Mouse (Mus musculus) common myeloid progenitor, adult 5-6 weeks (primary cell): Measurements from ENCODE around the gene Gm11565. TPM values are rescaled to one million over a fixed set of nuclear protein-coding genes. Genes with fewer than 3 reads are reported as not detected.
"Not testable (repeated sequence)": the region's sequence is repeated elsewhere in the genome, so short reads cannot be mapped to it uniquely, and the experiment has no call there.

ENCODE experiments used
- ATAC-seq: replicated peaks from 2 replicates; pipeline ENCODE4 v1.8.0; 2016; ENCODE audit warnings: low read depth, mild to moderate bottlenecking, moderate TSS enrichment, inconsistent platforms; ENCODE audit not compliant: poor library complexity, severe bottlenecking
- total RNA-seq: library from RNA; stranded (forward); fragments of 200-1000, 187-1606 nt; gene quantifications from 2 replicates; pipeline ENCODE4 v1.2.3, GENCODE M21; 2017

The Gm11565 gene
- total RNA-seq, result not detected in 2 replicates

GRCm38 (mm10) chr11:99914451-99914850, at the start of gene Gm11565:
TSS of gene Gm11565 (plus strand) at chr11:99914751.
- no peak for ATAC-seq

GRCm38 (mm10) chr11:99873089-99873488, 41.5 kb upstream of the Gm11565 start, which contains the start of gene Krtap9-1:
TSS of gene Krtap9-1 (plus strand) at chr11:99873389.
- ATAC-seq, result not testable (repeated sequence)

GRCm38 (mm10) chr11:99878887-99879286, 35.7 kb upstream of the Gm11565 start, which contains the start of gene Gm11567:
TSS of gene Gm11567 (plus strand) at chr11:99879187.
- ATAC-seq, result not testable (repeated sequence)

- ATAC-seq, result no peak
Observed at GRCm38 (mm10) chr11:99907620-99908019, 6.9 kb upstream of the Gm11565 start, which contains the start of gene Krtap31-1. TSS of gene Krtap31-1 (plus strand) at chr11:99907920.

GRCm38 (mm10) chr11:99935991-99936390, 21.4 kb downstream of the Gm11565 start, which contains the start of gene Krtap31-2:
TSS of gene Krtap31-2 (plus strand) at chr11:99936291.
- ATAC-seq, result no peak

GRCm38 (mm10) chr11:99937751-99938264, 23.3 kb downstream of the Gm11565 start:
- no peak for ATAC-seq

GRCm38 (mm10) chr11:99948175-99948574, 33.6 kb downstream of the Gm11565 start, which contains the start of gene Krtap9-5:
TSS of gene Krtap9-5 (plus strand) at chr11:99948475.
- ATAC-seq, result no peak

GRCm38 (mm10) chr11:99964213-99964612, 49.7 kb downstream of the Gm11565 start:
- no peak for ATAC-seq

Other genes with a start within 250 kb of the Gm11565 start
- not detected in 2 replicates for gene Krtap4-6, start 248.8 kb upstream of the Gm11565 start, total RNA-seq
- not detected in 2 replicates for gene Gm14190, start 224.0 kb upstream of the Gm11565 start, total RNA-seq
- gene Gm14180, start 180.5 kb upstream of the Gm11565 start, total RNA-seq, result not detected in 2 replicates
- not detected in 2 replicates for gene Gm11595, start 141.8 kb upstream of the Gm11565 start, total RNA-seq
- gene Krtap4-8, start 134.0 kb upstream of the Gm11565 start, total RNA-seq, result not detected in 2 replicates
- not detected in 2 replicates for gene Krtap4-9, start 129.6 kb upstream of the Gm11565 start, total RNA-seq
- not detected in 2 replicates for gene Gm11596, start 121.3 kb upstream of the Gm11565 start, total RNA-seq
- not detected in 2 replicates for gene Gm11569, start 115.8 kb upstream of the Gm11565 start, total RNA-seq
- gene Gm11554, start 110.3 kb upstream of the Gm11565 start, total RNA-seq, result not detected in 2 replicates
- gene Krtap4-13, start 104.9 kb upstream of the Gm11565 start, total RNA-seq, result not detected in 2 replicates
- not detected in 2 replicates for gene Gm11564, start 99.1 kb upstream of the Gm11565 start, total RNA-seq
- not detected in 2 replicates for gene 2300003K06Rik, start 76.7 kb upstream of the Gm11565 start, total RNA-seq
- gene Krtap4-16, start 63.1 kb upstream of the Gm11565 start, total RNA-seq, result not detected in 2 replicates
- gene Gm11568, start 56.8 kb upstream of the Gm11565 start, total RNA-seq, result not detected in 2 replicates
- gene Gm11559, start 50.3 kb upstream of the Gm11565 start, total RNA-seq, result not detected in 2 replicates
- not detected in 2 replicates for gene Krtap9-1, start 41.4 kb upstream of the Gm11565 start, total RNA-seq
- not detected in 2 replicates for gene Gm11567, start 35.6 kb upstream of the Gm11565 start, total RNA-seq
- gene Krtap31-1, start 6.8 kb upstream of the Gm11565 start, total RNA-seq, result not detected in 2 replicates
- not detected in 2 replicates for gene Krtap31-2, start 21.5 kb downstream of the Gm11565 start, total RNA-seq
- not detected in 2 replicates for gene Krtap9-5, start 33.7 kb downstream of the Gm11565 start, total RNA-seq
- gene Krtap29-1, start 64.3 kb downstream of the Gm11565 start, total RNA-seq, result not detected in 2 replicates
- not detected in 2 replicates for gene Krtap16-1, start 71.8 kb downstream of the Gm11565 start, total RNA-seq
- gene Krtap17-1, start 79.2 kb downstream of the Gm11565 start, total RNA-seq, result not detected in 2 replicates
- gene Krt33a, start 101.5 kb downstream of the Gm11565 start, total RNA-seq, result not detected in 2 replicates
- gene Krt33b, start 115.1 kb downstream of the Gm11565 start, total RNA-seq, result not detected in 2 replicates
- not detected in 2 replicates for gene Krt34, start 126.8 kb downstream of the Gm11565 start, total RNA-seq
- gene Krt31, start 135.8 kb downstream of the Gm11565 start, total RNA-seq, result not detected in 2 replicates
- not detected in 2 replicates for gene Krt32, start 173.5 kb downstream of the Gm11565 start, total RNA-seq
- not detected in 2 replicates for gene Krt35, start 181.5 kb downstream of the Gm11565 start, total RNA-seq
- not detected in 2 replicates for gene Krt36, start 190.9 kb downstream of the Gm11565 start, total RNA-seq
- gene Krt13, start 206.8 kb downstream of the Gm11565 start, total RNA-seq, result not detected in 2 replicates
- not detected in 2 replicates for gene Krt15, start 221.2 kb downstream of the Gm11565 start, total RNA-seq
- not detected in 2 replicates for gene Krt19, start 233.9 kb downstream of the Gm11565 start, total RNA-seq